Mouse (Mus musculus) lung, adult 2 months (tissue): ENCODE data around the gene Rhog.

Experiments
- CTCF ChIP-seq: fragments of 200-500 bp; IDR thresholded peaks from 2 replicates; pipeline ENCODE4 v1.5.1; 2011; ENCODE audit warnings: mild to moderate bottlenecking, low read length, control low read depth; ENCODE audit not compliant: insufficient read depth
- POLR2A ChIP-seq: fragments of 200-500 bp; IDR thresholded peaks from 2 replicates; pipeline ENCODE4 v1.6.1; 2011; ENCODE audit warnings: low read depth, mild to moderate bottlenecking, control low read depth, low read length, borderline replicate concordance; ENCODE audit errors: extremely low read depth

DNA sequence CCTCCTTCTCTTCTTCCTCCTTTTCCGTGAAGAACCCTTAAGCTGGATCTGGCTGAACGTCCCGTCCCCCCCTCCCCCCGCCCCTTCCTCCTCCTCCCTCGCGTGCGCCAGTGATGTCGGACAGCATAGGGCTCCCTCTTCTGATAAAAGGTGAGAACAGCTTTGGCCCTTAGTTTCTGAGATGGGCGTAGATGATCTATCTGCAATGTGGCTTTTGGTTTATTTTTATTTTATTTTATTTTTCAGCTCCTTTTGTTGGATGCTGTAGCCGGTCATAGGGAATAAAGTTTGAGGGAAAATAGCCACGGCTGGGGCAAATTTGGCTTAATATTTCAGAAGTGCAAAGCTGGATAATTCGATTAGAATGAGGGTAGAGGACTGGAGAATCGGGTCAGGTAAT is 33.5 kb downstream of the Rhog start:
- no peak for TF ChIP-seq POLR2A
- TF ChIP-seq CTCF = peak; percentile 55
